Mouse (Mus musculus) layer of hippocampus, adult 18-20 months (tissue): ENCODE data around the gene Skint10. TPM values are rescaled to one million over a fixed set of nuclear protein-coding genes. Genes with fewer than 3 reads are reported as not detected.

Experiments
- DNase-seq, 2 experiments: peaks; one replicate each; pipeline ENCODE4 v3.0.0; 2022; ENCODE audit warnings: low spot score in 2 of 2
- long read RNA-seq: library from polyadenylated mRNA; stranded (forward); transcript quantifications from one replicate; pipeline ENCODE4 v2.0.0, GENCODE M21; 2021
- total RNA-seq, 2 experiments: library from RNA; stranded (reverse); gene quantifications; 2 replicates each; pipeline ENCODE4 v1.2.3; 2021

Skint10 gene
- total RNA-seq, result not detected
- long read RNA-seq, result 0 reads

GRCm38 (mm10) chr4:112774766-112775165, at the start of gene Skint10:
Skint10 (minus strand) TSS chr4:112774866.
- peak in 1 of 2 experiments; percentile 6 for DNase-seq

DNA sequence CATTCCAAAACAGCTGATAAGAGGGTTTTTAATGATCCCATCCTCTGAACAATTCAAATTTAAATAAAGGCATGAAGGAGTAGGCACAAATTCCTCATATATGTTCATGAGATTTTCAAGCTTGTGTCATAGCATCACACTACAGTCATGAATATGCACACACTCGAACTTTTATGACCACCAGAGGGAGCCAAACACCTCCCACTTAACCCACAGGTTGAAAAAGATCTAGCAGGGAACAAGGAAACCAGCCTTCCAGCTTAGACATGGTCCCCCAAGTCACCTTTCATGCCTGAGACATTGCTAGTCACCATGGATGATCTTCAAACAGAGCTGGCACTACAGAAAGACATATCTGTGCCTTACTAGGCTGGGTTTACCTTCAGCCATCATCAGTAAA, 16.0 kb upstream of the Skint10 start:
- DNase-seq, result peak in 1 of 2 experiments; percentile 1

Other genes starting within 250 kb of the Skint10 start
- gene Skint2, start 217.7 kb downstream of the Skint10 start, total RNA-seq, result not detected